Mouse (Mus musculus): Measurements from ENCODE around the gene Best2.

Best2 gene

GRCm38 (mm10) chr8:84979599-84980421 is 34.5 kb downstream of the Best2 start:
- no peak; the same call in 1 of the 2 replicates for TF ChIP-seq GATA4 (IDR thresholded peaks at IDR 0.05; ENCODE audit: insufficient replicate concordance, low read length)

- no peak for TF ChIP-seq GATA4 (IDR thresholded peaks at IDR 0.05; ENCODE audit: insufficient replicate concordance, low read length)
These were observed 35.9 kb downstream of the Best2 start, which contains the start of gene Junb for GRCm38 (mm10) chr8:84978248-84978940. TSS of gene Junb (minus strand) at chr8:84978718.

GRCm38 (mm10) chr8:84977435-84978247 is 36.7 kb downstream of the Best2 start:
- TF ChIP-seq GATA4 (IDR thresholded peaks at IDR 0.05; ENCODE audit: insufficient replicate concordance, low read length) = no peak

DNA sequence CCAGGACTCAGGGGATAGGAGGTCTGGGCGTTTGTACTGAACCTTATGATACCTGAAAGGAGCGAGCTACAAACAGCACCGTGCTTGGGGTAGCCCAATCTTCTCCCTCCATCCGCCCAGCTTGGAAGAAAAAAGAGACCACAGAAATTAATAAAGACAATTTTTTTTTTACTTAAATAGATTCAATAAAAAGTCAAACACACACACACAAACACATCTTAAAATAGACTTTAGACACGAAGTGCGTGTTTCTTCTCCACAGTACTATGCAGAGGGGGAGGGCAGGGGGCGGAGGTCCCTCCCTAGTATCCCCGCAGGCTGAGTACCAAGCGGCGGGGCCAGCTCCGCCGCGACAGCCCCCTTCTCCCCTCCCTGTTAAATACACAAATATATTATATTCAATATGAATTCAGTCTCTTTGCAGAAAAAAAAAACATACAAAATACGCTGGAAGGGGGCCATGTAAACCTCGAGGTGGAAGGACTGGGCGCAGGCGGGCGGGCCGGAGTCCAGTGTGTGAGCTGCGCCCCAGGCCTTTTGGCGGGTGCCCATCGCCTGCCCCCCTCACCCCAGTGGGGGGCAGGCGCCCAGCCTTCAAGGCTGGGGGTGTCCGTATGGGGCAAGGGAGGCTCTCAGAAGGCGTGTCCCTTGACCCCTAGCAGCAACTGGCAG is 37.4 kb downstream of the Best2 start:
- TF ChIP-seq GATA4 (IDR thresholded peaks at IDR 0.05; ENCODE audit: insufficient replicate concordance, low read length) = no peak

- TF ChIP-seq GATA4 (IDR thresholded peaks at IDR 0.05; ENCODE audit: insufficient replicate concordance, low read length) = no peak
These were observed 38.1 kb downstream of the Best2 start for GRCm38 (mm10) chr8:84976031-84976762.

- no peak for TF ChIP-seq GATA4 (IDR thresholded peaks at IDR 0.05; ENCODE audit: insufficient replicate concordance, low read length)
These were observed 38.9 kb downstream of the Best2 start for GRCm38 (mm10) chr8:84975434-84975833.

DNA sequence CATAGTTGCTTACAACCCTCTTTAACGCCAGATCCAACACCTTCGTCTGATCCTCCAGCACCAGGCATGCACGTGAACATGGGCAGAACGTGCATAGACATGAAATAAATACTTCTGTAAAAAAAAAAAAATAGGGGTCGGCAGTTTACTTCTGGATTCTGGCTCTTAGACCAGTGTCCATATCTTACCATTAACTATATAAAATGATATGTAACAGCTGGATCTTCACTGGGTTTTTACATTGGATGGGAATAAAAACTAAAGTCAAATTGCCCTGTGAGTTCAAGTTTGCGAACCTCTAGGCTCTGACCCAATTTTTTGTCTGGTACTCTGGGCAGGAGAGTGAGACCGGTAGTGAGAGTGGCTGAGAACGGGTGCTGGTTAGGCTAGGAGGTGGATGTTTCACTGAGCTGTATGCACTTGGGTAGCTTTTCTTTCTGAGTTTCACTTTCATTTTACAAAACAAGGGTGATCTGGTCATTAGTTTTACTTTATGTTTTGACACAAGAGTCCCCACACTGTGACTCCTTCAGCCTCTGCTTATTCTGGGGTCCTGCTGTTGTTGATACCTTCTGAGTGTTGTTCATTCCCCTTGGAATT is 39.7 kb downstream of the Best2 start:
- no peak for TF ChIP-seq GATA4 (IDR thresholded peaks at IDR 0.05; ENCODE audit: insufficient replicate concordance, low read length)

DNA sequence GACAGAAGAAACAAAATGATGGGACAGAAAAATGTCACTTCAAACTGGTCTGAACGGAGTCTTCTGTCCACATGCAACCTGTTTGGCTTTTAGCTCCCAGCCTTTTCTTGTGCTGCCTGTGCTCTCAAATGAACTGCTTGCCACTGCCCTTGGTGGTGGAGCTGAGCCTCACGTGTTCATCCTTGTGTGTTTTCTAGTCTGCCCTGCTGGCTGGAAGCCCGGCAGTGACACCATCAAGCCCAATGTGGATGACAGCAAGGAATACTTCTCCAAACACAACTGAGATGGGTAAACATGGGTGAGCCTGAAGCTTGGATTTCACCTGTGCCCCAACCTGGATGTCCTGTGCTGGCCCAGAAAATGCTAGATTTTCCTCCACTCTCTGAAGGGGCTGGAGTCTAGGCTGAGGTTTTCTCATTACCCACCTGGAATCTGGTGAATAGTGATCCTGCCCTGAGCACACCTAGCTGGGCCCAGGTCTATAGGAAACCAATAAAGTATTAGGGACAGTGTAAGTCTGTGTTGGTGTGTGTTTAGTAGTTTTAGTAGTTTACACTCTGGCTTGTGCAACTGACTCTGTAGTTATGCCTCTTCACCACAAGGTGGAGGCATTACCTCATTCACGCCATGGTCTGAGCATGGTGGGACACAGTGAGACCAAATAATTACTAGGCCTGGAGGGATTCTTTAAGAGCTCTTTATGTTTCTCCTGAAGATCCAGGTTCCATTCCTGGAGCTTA is 40.4 kb downstream of the Best2 start:
- TF ChIP-seq GATA4 (IDR thresholded peaks at IDR 0.05; ENCODE audit: insufficient replicate concordance, low read length) = no peak

- no peak for TF ChIP-seq GATA4 (IDR thresholded peaks at IDR 0.05; ENCODE audit: insufficient replicate concordance, low read length)
These were observed 41.3 kb downstream of the Best2 start for GRCm38 (mm10) chr8:84973079-84973478.

- TF ChIP-seq GATA4 (IDR thresholded peaks at IDR 0.05; ENCODE audit: insufficient replicate concordance, low read length) = no peak
These were observed 43.4 kb downstream of the Best2 start for GRCm38 (mm10) chr8:84970913-84971312.

DNA sequence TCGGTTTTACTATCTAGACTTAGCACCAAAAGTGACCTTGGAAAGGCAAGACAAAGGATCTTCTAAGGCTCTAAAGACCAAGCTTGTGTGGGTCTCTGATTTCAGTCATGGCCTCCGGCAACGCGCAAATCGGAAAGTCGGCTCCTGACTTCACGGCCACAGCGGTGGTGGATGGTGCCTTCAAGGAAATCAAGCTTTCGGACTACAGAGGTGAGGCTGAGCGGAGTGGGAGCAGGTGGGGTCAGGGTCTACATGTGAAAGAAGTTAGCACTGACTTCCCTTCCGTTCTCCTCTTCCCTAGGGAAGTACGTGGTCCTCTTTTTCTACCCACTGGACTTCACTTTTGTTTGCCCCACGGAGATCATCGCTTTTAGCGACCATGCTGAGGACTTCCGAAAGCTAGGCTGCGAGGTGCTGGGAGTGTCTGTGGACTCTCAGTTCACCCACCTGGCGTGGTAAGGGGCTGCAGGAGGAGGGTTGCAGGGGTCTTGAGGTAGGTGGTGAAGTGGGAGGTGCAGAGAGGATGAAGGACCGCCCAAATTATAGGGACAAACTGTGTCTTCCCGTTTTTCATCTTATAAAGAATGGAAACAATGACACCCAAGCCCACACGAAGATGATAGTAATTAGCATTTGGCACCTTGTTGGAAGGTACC is 44.1 kb downstream of the Best2 start:
- no peak for TF ChIP-seq GATA4 (IDR thresholded peaks at IDR 0.05; ENCODE audit: insufficient replicate concordance, low read length)

DNA sequence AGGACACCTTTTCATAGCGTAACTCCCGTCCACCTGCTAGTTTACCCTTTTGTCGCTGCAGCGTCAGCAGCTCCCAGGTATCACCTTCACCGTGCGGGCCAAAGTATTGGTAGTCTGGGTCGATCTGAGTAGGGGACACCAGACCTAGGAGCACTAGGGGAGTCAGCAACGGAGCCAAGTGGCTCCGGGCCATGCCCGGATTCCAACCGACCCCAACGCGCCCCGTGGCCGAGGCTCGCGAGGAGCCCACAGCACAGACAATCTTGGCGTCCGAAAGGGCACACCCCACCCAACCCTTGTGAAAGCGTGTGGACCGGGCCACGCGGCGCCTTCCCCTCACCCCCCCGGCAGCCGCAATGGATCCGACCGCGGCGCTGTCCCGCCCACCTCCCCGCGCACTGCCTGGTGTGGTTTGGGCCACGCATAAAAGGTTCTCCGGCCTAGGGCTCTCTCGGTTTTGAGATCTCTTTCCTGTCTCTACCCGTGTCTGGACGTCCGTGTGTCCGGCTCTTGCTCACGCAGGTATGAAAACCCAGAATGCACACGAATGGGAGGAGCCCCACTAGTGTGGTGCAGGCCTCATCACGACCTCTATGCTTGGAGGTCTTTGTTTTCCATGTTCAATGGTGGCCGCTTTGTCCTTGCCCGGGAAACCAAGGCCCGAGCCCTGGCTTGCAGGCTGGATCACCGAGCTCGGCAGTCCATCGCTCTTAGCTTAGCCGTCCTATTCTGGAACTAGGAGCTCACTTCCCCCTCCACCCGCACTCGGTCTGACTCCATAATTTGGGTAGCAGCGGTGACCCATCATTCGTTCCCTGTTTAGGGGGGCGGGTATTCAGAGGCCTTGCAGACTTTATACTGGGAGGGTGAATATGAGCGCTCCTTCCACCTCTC is 44.8 kb downstream of the Best2 start, which contains the start of the genes Gm49661, Prdx2 and Rnaseh2a:
Gm49661 (minus strand) TSS at position 193 of the 894 bp plus-strand sequence.
Prdx2 (plus strand) TSS at position 347 of the 894 bp plus-strand sequence.
Rnaseh2a (minus strand) TSS at position 527 of the 894 bp plus-strand sequence.
- no peak for TF ChIP-seq GATA4 (IDR thresholded peaks at IDR 0.05; ENCODE audit: insufficient replicate concordance, low read length)
